Mouse (Mus musculus) G1E (cell line): ENCODE measurements at regions not wholly inside any gene's neighbourhood (a gene's known extent, or its start where the extent isn't known, plus 50 kb on each side); places are given as distances from the start of the nearest gene placed in this dataset.

ENCODE experiments used
- CTCF ChIP-seq: IDR thresholded peaks from 2 replicates; pipeline ENCODE4 v1.5.1; 2012; ENCODE audit warnings: low read depth, low read length, inconsistent platforms, mixed read lengths
- GATA1 ChIP-seq: IDR thresholded peaks from 2 replicates; pipeline ENCODE4 v1.6.1; 2012; ENCODE audit warnings: borderline replicate concordance, low read length, inconsistent platforms, mixed read lengths
- POLR2AphosphoS5 ChIP-seq: IDR thresholded peaks from 2 replicates; pipeline ENCODE4 v1.6.1; 2012; ENCODE audit warnings: low read depth, low read length, inconsistent platforms; ENCODE audit not compliant: insufficient replicate concordance
- TAL1 ChIP-seq: conservative IDR thresholded peaks from 2 replicates; pipeline ENCODE4 v1.6.1; 2012; ENCODE audit warnings: low read depth, low read length, inconsistent platforms, mixed read lengths

GRCm38 (mm10) chr1:161670937-161671336 lies 117.4 kb downstream of the Fasl start:
- TF ChIP-seq CTCF (no peak), TAL1 (no peak), GATA1 (no peak), POLR2AphosphoS5 (no peak)
